Mouse (Mus musculus): ENCODE data around the gene Tbl1x.
A peak's percentile ranks its signal among the peaks of the same experiment; 100 is the strongest.

The Tbl1x gene

DNA sequence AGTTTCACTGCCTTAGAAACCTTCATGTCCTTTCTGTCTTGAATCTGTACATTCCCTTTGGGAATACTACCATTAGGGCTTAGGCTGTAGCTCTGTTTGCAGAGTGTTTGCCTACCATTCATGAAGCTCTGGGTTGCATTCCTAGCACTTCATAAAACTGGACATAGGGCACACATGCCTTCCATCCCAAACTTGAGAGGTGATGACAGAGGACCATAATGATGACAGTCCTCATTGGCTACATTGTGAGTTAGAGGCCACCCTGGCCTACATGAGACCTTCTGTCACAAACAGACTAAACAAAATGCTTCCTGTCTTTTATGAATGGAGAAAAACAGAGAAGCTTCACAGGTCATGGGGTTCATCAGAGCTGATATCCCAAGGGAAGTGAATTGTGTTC, 33.2 kb downstream of the Tbl1x start:
- no peak for DNase-seq (ENCODE audit: low spot score in 2 of 2)

DNA sequence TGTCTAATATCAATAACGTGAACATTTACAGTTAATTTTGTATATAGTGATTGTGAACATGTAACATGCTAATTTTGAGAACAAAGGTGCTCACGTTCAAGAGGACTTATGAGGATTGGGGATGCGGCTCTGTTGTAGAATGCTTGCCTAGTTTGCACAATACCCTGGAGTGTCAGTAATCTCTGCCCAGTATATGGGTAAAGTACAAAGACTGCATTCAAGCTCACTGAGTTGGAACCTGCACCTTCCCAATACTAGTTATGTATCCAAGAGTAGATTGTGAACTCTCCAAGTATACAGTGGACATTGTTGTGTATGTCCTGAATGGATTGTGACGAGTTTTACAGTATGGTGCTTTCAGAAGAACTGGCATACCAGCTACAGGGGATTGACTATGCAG, 33.7 kb downstream of the Tbl1x start:
- DNase-seq (ENCODE audit: low spot score in 2 of 2) = no peak

DNA sequence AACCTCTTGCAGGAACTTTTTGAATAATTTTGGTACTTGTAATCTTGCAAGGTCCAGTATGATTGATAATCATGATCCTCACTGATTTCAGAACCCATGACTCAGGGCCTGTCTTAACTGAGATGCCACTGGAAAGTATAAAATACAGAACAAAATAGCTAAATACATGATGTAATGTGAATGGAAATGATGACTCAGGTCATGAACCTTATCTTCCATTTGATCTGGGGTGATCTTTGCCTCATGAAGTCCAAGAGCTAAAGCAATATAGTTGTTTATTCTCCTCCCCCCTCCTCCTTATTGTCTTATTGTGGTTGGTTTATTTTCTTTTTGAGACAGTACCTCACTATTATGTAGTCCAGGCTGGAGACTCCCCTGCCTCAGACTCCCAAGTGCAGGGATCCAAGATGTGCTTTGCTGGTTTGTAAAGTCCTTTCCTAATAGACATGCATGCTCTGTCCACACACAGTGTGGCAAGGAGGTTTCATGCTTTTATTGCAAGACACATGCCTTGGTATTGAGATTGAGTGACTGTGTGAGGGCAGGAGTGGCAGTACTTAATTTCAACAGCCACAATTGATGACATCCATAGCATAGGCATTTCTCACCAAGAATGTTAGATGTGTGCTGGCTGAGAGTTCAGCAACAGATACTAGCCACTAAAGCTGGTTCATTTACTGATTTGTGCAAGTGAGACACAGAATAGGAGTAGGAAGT, 34.7 kb downstream of the Tbl1x start:
- no peak for DNase-seq (ENCODE audit: low spot score in 2 of 2)

DNA sequence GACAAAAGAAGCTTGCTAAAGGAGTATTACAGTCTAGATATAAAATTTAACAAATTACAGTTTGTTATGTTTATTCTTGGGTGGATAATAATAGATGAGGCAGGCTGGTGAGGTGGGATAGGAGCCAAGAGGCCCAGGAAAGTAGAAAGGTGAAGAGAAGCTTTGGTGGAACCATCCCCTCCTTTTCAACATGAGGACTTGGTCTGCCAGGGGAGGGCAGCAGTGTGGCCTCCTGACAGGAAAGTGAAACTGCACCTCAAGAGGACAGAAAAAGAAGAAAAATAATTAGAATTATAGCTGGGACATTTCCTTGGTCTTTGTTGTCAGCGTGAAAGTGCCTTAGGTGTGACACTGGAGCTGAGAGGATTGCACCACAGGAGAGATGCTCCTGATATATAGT, 35.6 kb downstream of the Tbl1x start:
- no peak for DNase-seq (ENCODE audit: low spot score in 2 of 2)

DNA sequence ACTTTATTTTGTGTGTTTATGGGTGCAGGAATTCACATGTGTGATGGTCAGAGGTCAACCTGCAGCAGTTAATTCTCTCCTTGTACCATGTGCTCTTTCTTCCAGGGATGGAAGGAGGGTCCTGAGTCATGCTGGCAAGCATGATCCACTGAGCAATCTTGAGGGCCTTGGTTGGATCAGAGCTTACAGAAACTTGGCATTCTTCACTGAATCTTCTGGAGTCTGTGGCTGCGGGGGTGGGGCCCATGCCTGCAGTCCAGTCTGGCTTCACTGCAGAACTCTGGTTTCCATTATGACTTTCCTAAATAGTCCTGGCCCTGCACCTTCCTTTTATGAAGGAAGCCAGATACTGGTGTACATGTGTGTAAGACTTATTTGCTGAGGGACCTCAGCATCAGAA, 38.1 kb downstream of the Tbl1x start:
- peak; percentile 54 to 60 for DNase-seq (ENCODE audit: low spot score in 2 of 2)

GRCm38 (mm10) chrX:77550388-77550787, 39.6 kb downstream of the Tbl1x start:
- peak in 1 of 2 experiments; percentile 35 for DNase-seq (ENCODE audit: low spot score in 2 of 2)

DNA sequence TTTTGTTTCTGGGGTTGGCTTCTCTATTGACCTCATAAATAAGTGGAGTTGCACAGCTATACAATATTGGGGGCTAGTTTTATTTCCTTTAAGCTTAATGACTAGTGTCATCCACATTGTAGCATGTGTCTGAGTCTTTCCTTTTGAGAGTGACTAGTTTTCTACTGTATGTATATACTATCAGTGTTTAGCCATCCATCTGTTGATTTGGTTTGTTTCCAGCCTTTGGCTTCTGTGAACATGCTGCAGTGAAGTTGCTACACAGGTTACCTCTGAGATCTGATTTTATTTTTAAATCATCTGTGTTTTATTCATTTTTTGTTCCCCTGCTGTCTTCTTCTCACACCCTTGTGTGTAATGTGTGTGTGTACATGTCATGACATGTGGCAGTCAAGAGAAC, 40.5 kb downstream of the Tbl1x start:
- no peak for DNase-seq (ENCODE audit: low spot score in 2 of 2)

DNA sequence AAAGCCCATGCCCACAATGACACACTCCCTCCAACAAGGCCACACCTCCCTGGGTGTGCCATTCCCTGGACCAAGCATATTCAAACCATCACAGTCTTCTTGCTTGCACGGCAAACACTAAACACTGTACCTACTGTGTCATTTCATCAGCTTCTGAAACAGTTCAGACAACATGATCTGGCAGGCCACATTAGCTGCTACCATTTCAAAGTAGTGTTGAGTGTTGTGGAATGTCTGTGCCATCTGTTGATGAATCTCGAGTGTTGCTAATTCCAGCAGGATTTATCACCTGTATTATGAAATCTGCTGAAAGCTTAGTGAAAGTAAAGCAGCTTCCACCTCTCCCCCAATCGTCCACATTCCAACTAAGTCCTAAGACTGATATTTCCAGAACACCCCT, 41.3 kb downstream of the Tbl1x start:
- no peak for DNase-seq (ENCODE audit: low spot score in 2 of 2)

GRCm38 (mm10) chrX:77555985-77556384, 45.2 kb downstream of the Tbl1x start:
- DNase-seq (ENCODE audit: low spot score in 2 of 2) = no peak

DNA sequence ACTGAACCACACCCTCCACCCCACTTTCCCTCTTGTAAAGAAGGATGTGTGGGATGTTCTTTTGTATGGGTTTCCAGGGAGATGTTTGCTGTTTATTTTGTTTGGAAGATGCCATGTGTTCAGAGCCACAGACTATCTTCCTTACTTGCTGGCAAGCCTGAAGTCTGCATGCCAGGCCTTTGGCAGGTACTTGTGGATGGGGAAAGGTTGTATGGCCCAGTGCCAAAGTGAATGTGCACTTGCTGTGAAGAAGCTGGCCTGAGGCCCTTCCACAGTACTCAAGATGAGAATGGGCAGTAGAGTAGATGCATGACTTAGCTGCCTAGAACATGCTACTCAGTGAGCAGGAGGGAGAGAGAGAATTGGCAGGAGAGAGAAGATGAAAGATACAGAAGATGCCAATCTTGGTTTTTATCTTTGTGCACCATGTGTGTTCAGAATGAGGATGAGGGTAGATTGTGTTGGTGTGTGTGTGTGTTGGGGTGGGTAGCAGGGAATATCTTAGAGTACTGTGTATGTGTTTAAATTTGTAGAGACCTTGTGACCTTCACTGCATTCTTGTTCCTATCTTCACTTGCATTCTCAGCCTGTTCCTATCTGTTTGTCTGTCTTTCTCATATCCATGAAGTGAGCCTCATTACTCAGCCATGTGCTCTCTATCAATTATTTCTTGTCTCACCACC, 48.5 kb downstream of the Tbl1x start:
- peak; percentile 21 to 34 for DNase-seq (ENCODE audit: low spot score in 2 of 2)

DNA sequence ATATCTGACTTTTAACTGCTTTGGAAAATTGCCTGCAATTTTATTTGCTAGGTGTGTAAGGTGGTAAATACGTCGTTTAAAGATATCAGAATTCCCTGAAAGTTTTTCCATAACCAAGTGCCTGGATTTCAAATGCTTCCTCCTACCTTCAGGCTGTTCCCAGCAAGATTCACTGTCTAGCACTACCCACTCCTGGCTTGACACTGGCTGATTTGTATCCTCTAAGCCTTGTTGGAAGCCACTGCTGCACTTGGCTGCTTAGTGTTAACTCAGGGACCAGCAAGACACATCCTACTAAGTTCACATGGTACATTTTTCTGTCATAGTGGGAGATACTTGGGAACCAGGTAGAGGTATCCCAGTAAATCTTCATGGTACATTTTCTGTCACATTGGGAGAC, 52.8 kb downstream of the Tbl1x start:
- DNase-seq (ENCODE audit: low spot score in 2 of 2) = no peak

DNA sequence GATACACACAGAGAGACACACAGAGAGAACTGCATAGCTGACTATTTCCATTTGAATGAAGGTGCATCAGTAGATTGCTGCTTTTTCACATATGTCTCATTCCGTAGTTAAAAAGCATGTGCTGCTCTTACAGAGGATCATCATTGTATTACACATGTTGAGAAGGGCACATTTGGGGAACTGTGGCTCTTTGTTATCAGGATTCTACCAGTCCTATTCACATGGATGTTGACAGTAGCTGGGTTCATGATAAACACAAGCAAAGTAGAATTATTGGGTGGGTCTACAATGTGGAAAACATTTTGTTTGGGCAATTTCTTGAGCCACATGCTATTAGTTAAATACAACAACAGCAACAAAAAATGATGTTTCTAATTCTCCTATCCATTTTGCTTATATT, 55.9 kb downstream of the Tbl1x start:
- no peak for DNase-seq (ENCODE audit: low spot score in 2 of 2)

DNA sequence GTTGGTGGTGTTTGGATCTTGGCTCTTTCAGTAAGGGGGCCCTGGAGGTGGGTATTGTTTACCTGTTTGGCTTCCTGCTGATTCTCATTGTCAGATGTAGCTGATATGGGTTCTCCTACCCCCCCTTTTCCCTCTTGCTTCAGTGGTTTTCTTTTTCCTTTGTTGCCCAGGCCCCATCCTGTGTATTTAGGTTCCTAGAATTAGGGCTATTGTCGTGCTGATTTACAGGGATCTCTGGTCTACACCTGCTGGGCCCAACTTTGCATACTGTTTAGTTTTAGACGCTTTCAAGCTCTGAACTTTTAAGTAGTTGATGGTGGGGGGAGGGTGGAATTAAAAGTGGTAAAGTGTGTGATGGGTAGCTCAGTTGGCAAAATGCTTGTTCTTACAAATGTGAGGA, 57.2 kb downstream of the Tbl1x start:
- DNase-seq (ENCODE audit: low spot score in 2 of 2) = no peak

GRCm38 (mm10) chrX:77573743-77574142, 62.9 kb downstream of the Tbl1x start:
- no peak for DNase-seq (ENCODE audit: low spot score in 2 of 2)

GRCm38 (mm10) chrX:77577108-77577507, 66.3 kb downstream of the Tbl1x start:
- DNase-seq (ENCODE audit: low spot score in 2 of 2) = no peak

DNA sequence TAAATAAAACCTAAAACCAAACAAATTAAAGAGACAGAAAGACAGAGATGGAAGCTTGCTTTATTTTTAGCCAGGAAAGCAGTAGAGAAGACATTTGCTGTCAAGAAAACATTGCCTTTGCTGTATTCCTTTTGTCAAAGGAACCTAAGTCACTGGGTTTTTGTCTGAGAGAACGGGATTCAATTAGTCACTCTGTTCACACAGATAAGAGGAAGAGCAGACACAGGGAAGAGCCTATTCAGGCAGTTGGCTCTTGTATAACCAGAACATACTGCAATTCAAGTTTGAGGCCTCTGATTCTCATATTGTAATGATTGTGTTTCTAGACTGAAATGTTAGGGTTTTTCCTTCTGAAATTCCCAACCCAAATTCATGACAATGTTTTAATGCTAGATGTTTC, 67.4 kb downstream of the Tbl1x start:
- DNase-seq (ENCODE audit: low spot score in 2 of 2) = no peak

- DNase-seq (ENCODE audit: low spot score in 2 of 2) = peak; percentile 66 to 75
Measured at GRCm38 (mm10) chrX:77579964-77580363, 69.2 kb downstream of the Tbl1x start.

GRCm38 (mm10) chrX:77585974-77586373, 75.2 kb downstream of the Tbl1x start:
- DNase-seq (ENCODE audit: low spot score in 2 of 2) = no peak

DNA sequence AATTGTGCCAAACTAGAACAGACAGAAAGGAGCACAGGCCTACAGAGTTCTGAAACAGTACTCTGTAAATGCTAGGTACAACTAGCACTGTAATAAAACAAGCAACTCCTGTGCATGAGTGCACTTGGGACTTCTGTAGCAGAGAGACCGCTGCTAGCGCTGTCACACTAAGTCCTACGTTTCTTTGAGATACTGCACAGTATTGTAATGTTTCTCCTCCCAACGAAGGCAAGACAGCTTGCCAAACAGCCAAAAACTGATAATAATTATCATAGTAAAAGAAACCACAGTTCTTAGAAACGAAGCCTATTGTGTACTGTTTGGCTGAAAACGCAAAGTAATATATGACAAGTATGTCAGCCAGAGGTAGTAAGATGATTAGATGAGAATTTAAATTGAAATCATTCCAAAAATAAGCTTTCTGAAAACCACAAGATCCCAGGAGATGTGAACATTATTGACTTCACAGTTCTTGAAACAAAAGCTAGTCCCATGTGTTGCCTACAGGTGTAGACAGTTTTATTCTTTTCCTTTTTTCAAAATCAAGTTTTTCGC, 83.9 kb downstream of the Tbl1x start:
- DNase-seq (ENCODE audit: low spot score in 2 of 2) = no peak

DNA sequence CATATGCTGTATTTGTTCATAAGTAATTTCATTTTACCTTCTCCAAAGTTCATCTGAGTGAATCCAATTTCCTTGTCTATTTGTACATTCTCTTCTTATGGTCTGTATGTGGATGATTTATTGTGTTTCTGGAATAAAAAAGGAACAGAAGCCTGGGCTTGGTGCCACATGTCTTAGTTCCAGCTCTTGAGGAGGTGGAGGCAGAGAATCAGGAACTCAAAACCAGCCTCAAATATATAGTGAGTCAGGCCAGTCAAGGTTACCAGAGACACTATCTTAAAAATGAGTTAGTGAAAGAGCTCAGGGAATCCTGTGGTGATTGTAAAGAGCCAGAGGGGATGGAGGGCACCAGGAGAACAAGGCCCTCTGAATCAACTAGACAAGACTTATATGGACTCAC, 86.9 kb downstream of the Tbl1x start:
- no peak for DNase-seq (ENCODE audit: low spot score in 2 of 2)

- no peak for DNase-seq (ENCODE audit: low spot score in 2 of 2)
Measured at GRCm38 (mm10) chrX:77598736-77599135, 87.9 kb downstream of the Tbl1x start.

GRCm38 (mm10) chrX:77603496-77604258, 92.9 kb downstream of the Tbl1x start:
- DNase-seq (ENCODE audit: low spot score in 2 of 2) = peak in 1 of 2 experiments; percentile 12

GRCm38 (mm10) chrX:77607488-77607887, 96.7 kb downstream of the Tbl1x start:
- DNase-seq (ENCODE audit: low spot score in 2 of 2) = no peak

Measured in heart, adult 9 months (tissue).